Mouse (Mus musculus) CH12.LX (cell line): ENCODE results near the gene Cfap58. TPM values are rescaled to one million over a fixed set of nuclear protein-coding genes. Genes with fewer than 3 reads are reported as not detected.

Experiments
- DNase-seq: peaks from one replicate; pipeline ENCODE4 v3.0.0-alpha.2; 2013; ENCODE audit errors: extremely low read depth
- H3K27ac ChIP-seq: 2 replicates; pipeline ENCODE4 v1.5.1; 2012; ENCODE audit warnings: low read depth, mild to moderate bottlenecking, control low read depth, moderate library complexity; ENCODE audit not compliant: insufficient read depth
- H3K27me3 ChIP-seq: replicated peaks from 2 replicates; pipeline ENCODE3; 2012; ENCODE audit warnings: inconsistent platforms
- H3K36me3 ChIP-seq, 2 experiments: replicated peaks in 1 of 2; 2 replicates each; pipeline versions ENCODE3 to v1.6.1; 2012; ENCODE audit warnings: inconsistent platforms in 1 of 2, low read length in 1 of 2, mild to moderate bottlenecking in 1 of 2, mixed read lengths in 1 of 2, moderate library complexity in 1 of 2; ENCODE audit not compliant: control insufficient read depth in 1 of 2, insufficient read depth in 1 of 2
- H3K4me1 ChIP-seq, 2 experiments: 2 replicates each; pipeline ENCODE4 v1.6.1; 2012; ENCODE audit warnings: inconsistent platforms in 1 of 2, moderate library complexity in 1 of 2; ENCODE audit not compliant: insufficient read depth in 2 of 2, control insufficient read depth in 1 of 2
- H3K4me2 ChIP-seq: 2 replicates; pipeline ENCODE4 v1.6.1; 2012; ENCODE audit warnings: low read depth, mild to moderate bottlenecking, control low read depth; ENCODE audit not compliant: poor library complexity, insufficient read depth, severe bottlenecking
- H3K4me3 ChIP-seq, 3 experiments: fragments of 150-350 bp in 1 of 3; sonication (generic) in 1 of 3; replicated peaks in 1 of 3; 2 replicates each; pipeline versions ENCODE3 to v1.5.1; 2011 to 2012; ENCODE audit warnings: low read depth in 2 of 3, low read length in 2 of 3, mild to moderate bottlenecking in 2 of 3, moderate library complexity in 2 of 3, control low read depth in 1 of 3, improper control_type of control experiment in 1 of 3, inconsistent platforms in 1 of 3, mixed read lengths in 1 of 3; ENCODE audit not compliant: poor library complexity in 1 of 3
- H3K79me2 ChIP-seq: replicated peaks from 2 replicates; pipeline ENCODE4 v1.6.1; 2012; ENCODE audit warnings: mild to moderate bottlenecking, moderate library complexity; ENCODE audit not compliant: control insufficient read depth, poor library complexity, insufficient read depth, severe bottlenecking; ENCODE audit errors: extremely low read depth
- H3K9ac ChIP-seq: 2 replicates; pipeline ENCODE4 v1.6.1; 2012; ENCODE audit warnings: low read depth, mild to moderate bottlenecking, control low read depth, moderate library complexity; ENCODE audit not compliant: insufficient read depth
- H3K9me3 ChIP-seq: replicated peaks from 2 replicates; pipeline ENCODE3; 2012; ENCODE audit warnings: low read length, inconsistent platforms, mixed read lengths
- BHLHE40 ChIP-seq: IDR thresholded peaks from 2 replicates; pipeline ENCODE4 v1.6.1; 2011; ENCODE audit warnings: mild to moderate bottlenecking, low read depth, low read length, improper control_type of control experiment
- CHD2 ChIP-seq: IDR thresholded peaks from 2 replicates; pipeline ENCODE4 v1.6.1; 2011; ENCODE audit warnings: low read length, improper control_type of control experiment
- E2F4 ChIP-seq: IDR thresholded peaks from 2 replicates; pipeline ENCODE4 v1.6.1; 2011; ENCODE audit warnings: low read depth, low read length, improper control_type of control experiment; ENCODE audit not compliant: insufficient replicate concordance
- EP300 ChIP-seq: IDR thresholded peaks from 2 replicates; pipeline ENCODE4 v1.6.1; 2011; ENCODE audit warnings: low read length, improper control_type of control experiment
- GABPA ChIP-seq: IDR thresholded peaks from 2 replicates; pipeline ENCODE4 v1.6.1; 2012; ENCODE audit warnings: low read depth, low read length, improper control_type of control experiment, inconsistent platforms; ENCODE audit not compliant: insufficient replicate concordance
- HCFC1 ChIP-seq: IDR thresholded peaks from 2 replicates; pipeline ENCODE4 v1.6.1; 2012; ENCODE audit warnings: low read depth, mild to moderate bottlenecking, inconsistent platforms, low read length, improper control_type of control experiment
- JUND ChIP-seq: conservative IDR thresholded peaks from 2 replicates; pipeline ENCODE4 v1.6.1; 2011; ENCODE audit warnings: low read depth, low read length, improper control_type of control experiment
- MAFK ChIP-seq: IDR thresholded peaks from 2 replicates; pipeline ENCODE4 v1.6.1; 2011; ENCODE audit warnings: low read length, improper control_type of control experiment; ENCODE audit not compliant: insufficient replicate concordance
- MAZ ChIP-seq: IDR thresholded peaks from 2 replicates; pipeline ENCODE4 v1.6.1; 2012; ENCODE audit warnings: low read depth, mild to moderate bottlenecking, inconsistent platforms, low read length, improper control_type of control experiment, moderate library complexity
- POLR2AphosphoS2 ChIP-seq: IDR thresholded peaks from 2 replicates; pipeline ENCODE4 v1.6.1; 2011; ENCODE audit warnings: low read depth, low read length, improper control_type of control experiment
- RAD21 ChIP-seq: IDR thresholded peaks from 2 replicates; pipeline ENCODE4 v1.6.1; 2011; ENCODE audit warnings: low read depth, mild to moderate bottlenecking, low read length, improper control_type of control experiment, moderate library complexity
- SIN3A ChIP-seq: IDR thresholded peaks from 2 replicates; pipeline ENCODE4 v1.6.1; 2012; ENCODE audit warnings: low read length, improper control_type of control experiment, inconsistent platforms
- UBTF ChIP-seq: IDR thresholded peaks from 2 replicates; pipeline ENCODE4 v1.6.1; 2012; ENCODE audit warnings: low read depth, mild to moderate bottlenecking, inconsistent platforms, low read length, improper control_type of control experiment, moderate library complexity
- USF2 ChIP-seq: conservative IDR thresholded peaks from 2 replicates; pipeline ENCODE4 v1.6.1; 2011; ENCODE audit warnings: low read depth, low read length, improper control_type of control experiment
- ZMIZ1 ChIP-seq: IDR thresholded peaks from 2 replicates; pipeline ENCODE4 v1.6.1; 2012; ENCODE audit warnings: low read depth, mild to moderate bottlenecking, inconsistent platforms, low read length, improper control_type of control experiment
- ZNF384 ChIP-seq: IDR thresholded peaks from 2 replicates; pipeline ENCODE4 v1.6.1; 2012; ENCODE audit warnings: low read depth, low read length, improper control_type of control experiment, inconsistent platforms
- dilution Hi-C: fragments of 300-500 bp; cut with MboI; formaldehyde crosslinking; loops from 2 replicates; pipeline ENCODE4 v1.14.3; 2020; ENCODE audit warnings: low sequenced_read_pairs; ENCODE audit not compliant: extremely low pct_unique_long_range_greater_than_20kb, extremely low pct_ligation_motif_present
- in situ Hi-C: fragments of 300-500 bp; cut with MboI; formaldehyde crosslinking; loops from 3 replicates; pipeline ENCODE4 v1.14.3; 2019; ENCODE audit warnings: low sequenced_read_pairs, low pct_ligation_motif_present, low pct_unique_long_range_greater_than_20kb, mixed read lengths
- polyA plus RNA-seq: library from polyadenylated mRNA; unstranded; fragments of >175 nt; gene quantifications from 2 replicates; pipeline ENCODE4 v1.2.1, GENCODE M21; 2012; ENCODE audit warnings: low read depth; ENCODE audit not compliant: insufficient read length
- total RNA-seq, 2 experiments: library from RNA; depleted of rRNA; stranded (reverse); fragments of 300-350 nt in 1 of 2; fragments of >200 nt in 1 of 2; gene quantifications; 2 replicates each; pipeline ENCODE4 v1.2.3; 2012 to 2014

Cfap58 gene
- total and polyA plus RNA-seq, 3 experiments = 0.13 to 0.27 TPM; not detected in 1

GRCm38 (mm10) chr19:47915251-47915650, 22.2 kb upstream of the Cfap58 start:
- no peak overlapping the region for H3K4me2 ChIP-seq
- TF ChIP-seq BHLHE40 (peak; percentile 27; the same call in 1 of the 2 replicates), JUND (no peak)
- no peak overlapping the region for H3K4me3 ChIP-seq
- H3K9me3 ChIP-seq = no peaks in the 10 kb centered on the region
- H3K36me3 ChIP-seq = peaks cover 0 to 55% of the 10 kb centered on the region in 2 experiments
- H3K27me3 ChIP-seq = no peaks in the 10 kb centered on the region
- H3K4me1 ChIP-seq = peaks cover 22 to 68% of the 10 kb centered on the region in 2 experiments
- dilution Hi-C loops (no loop called here), in situ Hi-C loops (no loop called here)
- no peak overlapping the region for H3K9ac ChIP-seq
- DNase-seq = peak; percentile 32
- H3K27ac ChIP-seq = no peak overlapping the region
- H3K79me2 ChIP-seq = peaks cover 16% of the 10 kb centered on the region; the same call in 1 of the 2 replicates

- dilution Hi-C loops = no loop called here
- TF ChIP-seq CHD2 = no peak
- no peak for TF ChIP-seq ZMIZ1
- no peak for TF ChIP-seq GABPA
- no peak for TF ChIP-seq HCFC1
- no peak for TF ChIP-seq ZNF384
- TF ChIP-seq SIN3A = no peak
- no peak for TF ChIP-seq MAZ
- no peak for TF ChIP-seq RAD21
- TF ChIP-seq POLR2AphosphoS2 = no peak
- no peak for TF ChIP-seq UBTF
- no peak for TF ChIP-seq EP300
- no peak for TF ChIP-seq USF2
- TF ChIP-seq E2F4 = no peak
- TF ChIP-seq MAFK = no peak
- TF ChIP-seq, all 38 proteins: peak for 0
- Histone ChIP-seq H3K9ac (no peak overlapping the region), H3K4me3 (peak overlapping the region in 1 of 3 experiments; percentile 99), H3K36me3 (peaks cover 0 to 34% of the 10 kb centered on the region in 2 experiments), H3K27ac (no peak overlapping the region), H3K79me2 (peaks cover 16% of the 10 kb centered on the region; the same call in 1 of the 2 replicates), H3K4me1 (peaks cover 14 to 47% of the 10 kb centered on the region in 2 experiments), H3K9me3 (no peaks in the 10 kb centered on the region), H3K27me3 (no peaks in the 10 kb centered on the region), H3K4me2 (peak overlapping the region; percentile 91; the same call in 1 of the 2 replicates)
- no peak for DNase-seq
- in situ Hi-C loops = no loop called here
These were observed 20.1 kb upstream of the Cfap58 start for GRCm38 (mm10) chr19:47917396-47917795.
